Mouse (Mus musculus) adrenal gland, adult 8-10 months (tissue): Measurements from ENCODE around the gene Tmem54. TPM values are rescaled to one million over a fixed set of nuclear protein-coding genes. Genes with fewer than 3 reads are reported as not detected.
A peak's percentile ranks its signal among the peaks of the same experiment; 100 is the strongest.

ENCODE experiments used
- DNase-seq: peaks from one replicate; pipeline ENCODE4 v3.0.0; 2022
- total RNA-seq, 4 experiments: library from RNA; stranded (reverse); gene quantifications; 2 replicates each; pipeline ENCODE4 v1.2.4; 2022

Tmem54 gene
- total RNA-seq, 4 experiments from 2014 or later, result not detected

GRCm38 (mm10) chr4:129158549-129158948 lies 53.2 kb downstream of the Tmem54 start:
- DNase-seq, result peak; percentile 28

DNA sequence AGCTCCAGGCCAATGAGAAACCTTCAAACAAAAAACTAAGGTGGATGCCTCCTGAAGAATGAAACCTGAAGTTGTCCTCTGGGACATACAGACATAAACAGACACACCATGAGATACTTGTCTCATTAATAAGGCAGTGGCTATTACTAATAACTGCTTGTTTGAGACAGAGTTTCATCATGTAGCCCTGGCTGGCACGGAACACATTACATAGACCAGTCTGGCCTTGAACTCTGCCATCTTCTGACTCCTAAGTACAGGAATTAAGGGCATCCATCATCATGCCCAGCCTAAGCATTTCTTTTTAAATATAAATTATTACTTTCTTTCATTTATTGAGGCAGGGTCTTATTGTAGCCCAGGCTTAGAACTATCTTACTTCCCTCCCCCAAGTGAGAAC lies 55.7 kb downstream of the Tmem54 start:
- peak; percentile 27 for DNase-seq

Other genes with a start within 250 kb of the Tmem54 start
- 10 to 100 TPM in 3 of 4 experiments, 1 to 10 TPM in 1; 9.0 to 14.6 (median 11.1) TPM for gene Trim62, start 222.0 kb upstream of the Tmem54 start, total RNA-seq
- gene Azin2, start 143.1 kb upstream of the Tmem54 start, total RNA-seq, result 100 to 1,000 TPM in 1 of 4 experiments, 10 to 100 TPM in 3; 46.0 to 102 (median 75.5) TPM
- gene Ak2, start 113.6 kb upstream of the Tmem54 start, total RNA-seq, result 10 to 100 TPM; 70.8 to 97.5 (median 88.9) TPM
- gene Rnf19b, start 47.3 kb upstream of the Tmem54 start, total RNA-seq, result 10 to 100 TPM; 26.0 to 29.3 (median 28.3) TPM
- 1 to 10 TPM; 2.1 to 4.9 (median 3.6) TPM for gene Hpca, start 16.5 kb downstream of the Tmem54 start, total RNA-seq
- gene Fndc5, start 31.5 kb downstream of the Tmem54 start, total RNA-seq, result 1 to 10 TPM; 3.7 to 6.3 (median 4.7) TPM
- 10 to 100 TPM; 21.7 to 31.7 (median 25.4) TPM for gene S100pbp, start 84.2 kb downstream of the Tmem54 start, total RNA-seq
- 100 to 1,000 TPM in 1 of 4 experiments, 10 to 100 TPM in 3; 83.3 to 108 (median 89.0) TPM for gene Yars, start 84.2 kb downstream of the Tmem54 start, total RNA-seq
- 10 to 100 TPM; 23.9 to 44.8 (median 34.4) TPM for gene C77080, start 155.9 kb downstream of the Tmem54 start, total RNA-seq
- gene Sync, start 182.1 kb downstream of the Tmem54 start, total RNA-seq, result 1 to 10 TPM in 3 of 4 experiments, under 1 TPM in 1; 0.73 to 2.5 (median 1.1) TPM
- 100 to 1,000 TPM; 122 to 167 (median 155) TPM for gene Rbbp4, start 229.8 kb downstream of the Tmem54 start, total RNA-seq
- 10 to 100 TPM; 50.9 to 62.1 (median 56.6) TPM for gene Zbtb8os, start 230.1 kb downstream of the Tmem54 start, total RNA-seq